Mouse (Mus musculus) olfactory bulb, adult 2 months (tissue): ENCODE results near the gene Gm10778. TPM values are rescaled to one million over a fixed set of nuclear protein-coding genes. Genes with fewer than 3 reads are reported as not detected.

Source experiments
- H3K27ac ChIP-seq: fragments of 200-500 bp; 2 replicates; pipeline ENCODE4 v1.5.1; 2012; ENCODE audit warnings: low read depth, low read length; ENCODE audit not compliant: insufficient read depth
- H3K4me1 ChIP-seq: fragments of 200-500 bp; 2 replicates; pipeline ENCODE4 v1.6.1; 2012; ENCODE audit warnings: low read length; ENCODE audit not compliant: control insufficient read depth, insufficient read depth
- H3K4me3 ChIP-seq: fragments of 200-500 bp; 2 replicates; pipeline ENCODE4 v1.5.1; 2012; ENCODE audit warnings: mild to moderate bottlenecking, low read depth, low read length, moderate library complexity; ENCODE audit not compliant: insufficient read depth
- CTCF ChIP-seq: fragments of 200-500 bp; IDR thresholded peaks from 2 replicates; pipeline ENCODE4 v1.5.1; 2012; ENCODE audit warnings: low read depth, mild to moderate bottlenecking, low read length, moderate library complexity; ENCODE audit not compliant: insufficient read depth
- POLR2A ChIP-seq: fragments of 200-500 bp; IDR thresholded peaks from 2 replicates; pipeline ENCODE4 v1.6.1; 2012; ENCODE audit warnings: mild to moderate bottlenecking, low read depth, low read length, moderate library complexity; ENCODE audit not compliant: insufficient read depth
- WGBS: fragments of 180-500 bp; shearing (Covaris S2); methylation state at CpG from one replicate; pipeline ENCODE4 v1.1.7; 2018; 5-methylcytosine and 5-hydroxymethylcytosine counted together
- polyA plus RNA-seq: library from polyadenylated mRNA; stranded (reverse); fragments of >200 nt; gene quantifications from 2 replicates; pipeline ENCODE4 v1.2.4, GENCODE M21; 2012; ENCODE audit warnings: low replicate concordance; ENCODE audit not compliant: missing spikeins, insufficient read depth, insufficient read length

Gm10778 gene
- polyA plus RNA-seq, 1 experiment = not detected

- Histone ChIP-seq H3K27ac (peak overlapping the region; percentile 80; the same call in 1 of the 2 replicates), H3K4me1 (peaks cover 23% of the 10 kb centered on the region), H3K4me3 (peak overlapping the region; percentile 66)
- WGBS = 72% methylated on average over 8 of the region's 8 CpGs
- TF ChIP-seq CTCF (no peak), POLR2A (no peak)
Observed at GRCm38 (mm10) chr10:81641978-81642647, 6.7 kb upstream of the Gm10778 start.

- TF ChIP-seq CTCF = no peak
- no peak for TF ChIP-seq POLR2A
- 16% methylated on average over 24 of the region's 24 CpGs for WGBS
Observed at GRCm38 (mm10) chr10:81642648-81643448, 6.0 kb upstream of the Gm10778 start.

DNA sequence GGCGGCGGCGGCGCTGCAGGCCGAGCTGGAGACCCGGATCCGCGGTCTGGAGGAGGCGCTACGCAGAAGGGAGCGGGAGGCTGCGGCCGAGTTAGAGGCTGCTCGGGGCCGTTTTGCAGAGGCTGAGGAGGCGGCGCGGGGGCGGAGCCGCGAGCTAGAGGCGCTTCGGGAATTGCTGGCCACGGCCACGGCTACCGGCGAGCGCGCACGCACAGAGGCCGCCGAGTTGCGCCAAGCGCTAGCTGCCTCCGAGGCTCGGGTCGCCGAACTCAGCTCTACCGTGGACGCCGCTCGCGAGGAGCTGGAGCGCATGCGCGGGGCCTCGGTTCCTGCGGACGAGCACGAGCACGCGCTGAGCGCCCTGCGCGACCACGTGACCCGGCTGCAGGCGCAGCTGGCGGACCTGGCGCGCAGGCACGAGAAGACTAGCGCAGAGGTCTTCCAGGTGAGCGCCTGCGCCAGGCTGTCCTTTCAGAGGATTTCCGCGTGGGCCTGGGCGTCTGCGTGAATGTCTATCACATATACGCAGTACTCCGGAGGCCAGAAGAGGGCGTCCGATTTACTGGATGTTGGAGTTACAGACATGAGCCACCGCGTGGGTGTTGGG is 5.3 kb upstream of the Gm10778 start:
- Histone ChIP-seq H3K4me1 (peaks cover 23% of the 10 kb centered on the region), H3K27ac (peak overlapping the region; percentile 80), H3K4me3 (peak overlapping the region; percentile 66)
- under 1% methylated on average over 74 of the region's 75 CpGs for WGBS
- TF ChIP-seq CTCF (peak; percentile 52; the same call in 1 of the 2 replicates), POLR2A (peak; percentile 98)

More at GRCm38 (mm10) chr10:81642648-81643448, 6.0 kb upstream of the Gm10778 start:
- H3K27ac ChIP-seq = peak overlapping the region; percentile 80
- H3K4me3 ChIP-seq = peak overlapping the region; percentile 66
- H3K4me1 ChIP-seq = peaks cover 23% of the 10 kb centered on the region

DNA sequence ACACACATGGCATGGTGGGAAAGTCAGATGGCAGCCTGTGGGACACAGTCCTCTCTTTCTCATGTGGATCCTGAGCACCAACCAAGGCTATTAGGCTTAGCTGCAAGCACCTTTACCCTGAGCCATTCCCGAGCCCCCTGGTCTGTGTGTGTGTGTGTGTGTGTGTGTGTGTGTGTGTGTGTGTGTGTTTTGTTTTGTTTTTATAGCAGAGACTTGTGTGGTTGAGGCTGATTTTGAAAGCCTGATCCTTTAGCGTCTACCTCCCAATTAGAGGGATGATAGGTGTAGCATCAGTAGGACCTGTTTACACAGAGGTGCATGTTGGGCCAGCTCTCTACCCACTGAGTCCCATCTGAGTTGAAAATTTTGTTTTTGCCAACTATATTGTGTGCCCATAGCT is 4.7 kb upstream of the Gm10778 start:
- WGBS = 48% methylated on average over 2 of the region's 2 CpGs
- no peak overlapping the region for H3K27ac ChIP-seq

GRCm38 (mm10) chr10:81644716-81645115 is 4.1 kb upstream of the Gm10778 start:
- Histone ChIP-seq H3K4me1 (peaks cover 23% of the 10 kb centered on the region), H3K27ac (no peak overlapping the region), H3K4me3 (no peak overlapping the region)
- WGBS = 91% methylated on average over 18 of the region's 18 CpGs
- TF ChIP-seq POLR2A (no peak), CTCF (no peak)

More for the DNA sequence above, 4.7 kb upstream of the Gm10778 start:
- no peak for TF ChIP-seq CTCF
- no peak for TF ChIP-seq POLR2A
- Histone ChIP-seq H3K4me3 (peak overlapping the region; percentile 66; the same call in 1 of the 2 replicates), H3K4me1 (peaks cover 23% of the 10 kb centered on the region)

DNA sequence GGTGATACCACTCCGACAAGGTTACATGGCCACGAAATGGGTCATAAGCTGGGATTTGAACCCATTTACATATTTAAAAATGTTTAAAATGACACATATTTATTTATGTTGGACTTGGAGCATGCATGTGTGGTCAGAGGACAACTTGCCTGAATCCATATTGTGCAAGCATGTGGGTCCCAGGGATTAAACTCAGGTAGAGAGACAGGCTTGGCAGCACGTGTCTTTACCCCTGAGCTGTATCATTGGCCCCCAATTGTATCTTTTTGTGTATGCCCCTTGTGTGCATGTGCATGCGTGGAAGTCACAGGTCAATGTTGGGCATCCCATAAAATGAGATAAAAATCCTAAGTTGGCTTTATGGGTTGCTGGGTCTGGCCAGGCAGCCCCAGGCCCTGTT is 3.5 kb upstream of the Gm10778 start:
- TF ChIP-seq CTCF (no peak), POLR2A (no peak)
- Histone ChIP-seq H3K27ac (no peak overlapping the region), H3K4me3 (no peak overlapping the region), H3K4me1 (peaks cover 23% of the 10 kb centered on the region)
- 87% methylated on average over 4 of the region's 4 CpGs for WGBS

DNA sequence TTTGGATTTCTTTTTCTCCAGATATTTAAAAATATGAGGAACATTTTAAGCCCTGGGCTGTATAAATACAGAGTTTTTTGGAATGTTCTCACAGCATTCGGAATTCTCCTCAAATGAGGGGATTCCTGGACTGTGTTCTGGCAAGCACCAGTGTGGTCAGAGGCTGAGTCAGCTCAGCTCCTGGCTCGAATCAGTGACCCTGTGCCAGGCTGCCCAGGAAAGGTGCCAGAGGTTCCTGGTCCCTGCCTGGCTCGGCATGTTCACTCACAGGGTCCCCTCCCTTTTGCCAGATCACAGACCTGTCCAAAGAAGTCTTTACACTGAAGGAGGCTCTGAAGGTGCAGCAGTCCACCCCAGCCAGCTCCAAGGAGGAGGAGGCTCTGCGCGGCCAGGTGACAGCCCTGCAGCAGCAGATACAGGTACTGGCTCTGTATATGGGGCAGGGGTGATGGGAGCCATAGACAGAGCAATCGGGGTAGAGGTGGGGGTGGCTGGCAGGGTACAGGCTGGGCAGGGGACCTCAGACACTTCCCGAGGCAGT is 2.8 kb upstream of the Gm10778 start:
- H3K4me1 ChIP-seq = peaks cover 20% of the 10 kb centered on the region
- no peak overlapping the region for H3K4me3 ChIP-seq
- no peak overlapping the region for H3K27ac ChIP-seq
- WGBS = 68% methylated on average over 7 of the region's 7 CpGs
- TF ChIP-seq CTCF = no peak
- TF ChIP-seq POLR2A = no peak

GRCm38 (mm10) chr10:81655178-81655577 is 6.3 kb downstream of the Gm10778 start:
- no peak for TF ChIP-seq POLR2A
- no peak for TF ChIP-seq CTCF
- WGBS = 97% methylated on average over 10 of the region's 10 CpGs
- Histone ChIP-seq H3K4me3 (no peak overlapping the region), H3K27ac (no peak overlapping the region), H3K4me1 (no peaks in the 10 kb centered on the region)
